Mouse (Mus musculus): Measurements from ENCODE around the gene Prp2. TPM values are rescaled to one million over a fixed set of nuclear protein-coding genes. Genes with fewer than 3 reads are reported as not detected.

Gene Prp2
- not detected for total RNA-seq (2023)

GRCm38 (mm10) chr6:132595613-132596012 lies at the start of gene Prp2:
Gene Prp2 (plus strand): TSS chr6:132595913.

GRCm38 (mm10) chr6:132569509-132569908 lies 26.2 kb upstream of the Prp2 start, which contains the start of gene Prh1:
Gene Prh1 (plus strand): TSS chr6:132569809.

Other genes starting within 250 kb of the Prp2 start
- not detected for gene Gm8882, start 231.8 kb upstream of the Prp2 start, total RNA-seq (2023)
- gene Prh1, start 26.1 kb upstream of the Prp2 start, total RNA-seq (2023) = not detected
- not detected for gene A630073D07Rik, start 55.6 kb downstream of the Prp2 start, total RNA-seq (2023)
- not detected for gene Tas2r120, start 61.0 kb downstream of the Prp2 start, total RNA-seq (2023)
- gene Tas2r121, start 105.1 kb downstream of the Prp2 start, total RNA-seq (2023) = not detected
- gene Tas2r122, start 116.0 kb downstream of the Prp2 start, total RNA-seq (2023) = not detected
- gene Tas2r115, start 142.1 kb downstream of the Prp2 start, total RNA-seq (2023) = not detected
- not detected for gene Tas2r124, start 158.8 kb downstream of the Prp2 start, total RNA-seq (2023)
- gene Tas2r102, start 166.2 kb downstream of the Prp2 start, total RNA-seq (2023) = not detected
- not detected for gene Tas2r136, start 182.2 kb downstream of the Prp2 start, total RNA-seq (2023)
- not detected for gene Tas2r117, start 206.9 kb downstream of the Prp2 start, total RNA-seq (2023)

All from CD4-positive naive resting alpha-beta T cell, adult 57 days (primary cell).